Comparison of ENCODE assay signal across 8 mouse cellular contexts in genomic region chr13:92483852-92484463, GRCm38 (mm10). TPM values are rescaled to one million over a fixed set of nuclear protein-coding genes. Genes with fewer than 3 reads are reported as not detected.
DNase-seq lines count a peak whose midpoint lies in the region; ATAC-seq and TF ChIP-seq lines count a peak whose summit lies in the region.

Gene Fam151b, minus strand, starts transcription at chr13:92484015.

- H3K4me1 ChIP-seq in hindbrain, postnatal 0 days (ENCODE audit: insufficient read depth, low read length), result no peaks in the 10 kb centered on the region

- H3K9ac ChIP-seq in hindbrain, postnatal 0 days (replicated peaks; ENCODE audit: low read length), result peak within 1 kb of the TSS; percentile 47

- peak; percentile 99 for ATAC-seq in hindbrain, postnatal 0 days

- DNase-seq in adrenal gland, adult (ENCODE audit: inconsistent age in 2 of 2, low spot score in 1 of 2), result peak; percentile 94 to 97
- peak; percentile 97 for DNase-seq in embryo, embryonic 10 days (ENCODE audit: low spot score)
- DNase-seq in gastrocnemius, adult 8-10 months (ENCODE audit: low spot score in 2 of 2), result peak; percentile 65 to 85
- DNase-seq in hindbrain, postnatal 0 days (ENCODE audit: low spot score), result peak; percentile 98
- DNase-seq in left cerebral cortex, adult 18-20 months (ENCODE audit: low spot score in 2 of 2), result peak; percentile 88 to 92
- peak; percentile 91 to 94 for DNase-seq in lung, postnatal 4 days
- DNase-seq in retina, postnatal 1 day, result peak; percentile 98
- DNase-seq in thymus, postnatal 4 days, result peak; percentile 95

- 5% methylated on average over 19 of the region's 19 CpGs for WGBS in hindbrain, postnatal 0 days

- peak within 1 kb of the TSS; percentile 79 for H3K27ac ChIP-seq in hindbrain, postnatal 0 days

- peaks cover 5% of the 10 kb centered on the region; the same call in 1 of the 2 replicates for H3K36me3 ChIP-seq in hindbrain, postnatal 0 days (ENCODE audit: insufficient read depth, low read length)

- TF ChIP-seq CTCF in hindbrain, postnatal 0 days (IDR thresholded peaks at IDR 0.05; ENCODE audit: low read depth), result no peak

- H3K27me3 ChIP-seq in hindbrain, postnatal 0 days (ENCODE audit: insufficient read depth, low read length), result no peaks in the 10 kb centered on the region

- H3K4me2 ChIP-seq in hindbrain, postnatal 0 days (ENCODE audit: low read depth, low read length), result peak within 1 kb of the TSS; percentile 58

- H3K4me3 ChIP-seq in hindbrain, postnatal 0 days (ENCODE audit: low read length), result peak within 1 kb of the TSS; percentile 36

- H3K9me3 ChIP-seq in hindbrain, postnatal 0 days (ENCODE audit: low read length), result no peaks in the 10 kb centered on the region

RNA-seq across cellular contexts. Expression of gene Fam151b, which starts in this region (rescaled TPM):
- 1 to 10 TPM; 1.7 to 3.2 (median 2.5) TPM for total RNA-seq in gastrocnemius, adult 8-10 months (2022)
- total RNA-seq in hindbrain, postnatal 0 days (2014; rRNA removed), result 4.1 and 10.4 TPM in 2 replicates
- 0.16 TPM in 1 of 2 replicates, not detected in the other for polyA plus RNA-seq in hindbrain, postnatal 0 days (2015; fragmentation: Nextera tagmentation; extraction: Ambion mirVana)
- 10 to 100 TPM; 10.6 to 11.8 TPM for total RNA-seq in left cerebral cortex, adult 18-20 months (2021)

Comparison
In these comparisons a context has a peak if more than half of its experiments do, and no peak if none do; other contexts are left out.
1. Peak in every context shown above with its lines: DNase-seq, ATAC-seq, H3K4me3 ChIP-seq and H3K27ac ChIP-seq.